12 mouse cellular contexts compared by ENCODE assay signal in the genomic region with DNA sequence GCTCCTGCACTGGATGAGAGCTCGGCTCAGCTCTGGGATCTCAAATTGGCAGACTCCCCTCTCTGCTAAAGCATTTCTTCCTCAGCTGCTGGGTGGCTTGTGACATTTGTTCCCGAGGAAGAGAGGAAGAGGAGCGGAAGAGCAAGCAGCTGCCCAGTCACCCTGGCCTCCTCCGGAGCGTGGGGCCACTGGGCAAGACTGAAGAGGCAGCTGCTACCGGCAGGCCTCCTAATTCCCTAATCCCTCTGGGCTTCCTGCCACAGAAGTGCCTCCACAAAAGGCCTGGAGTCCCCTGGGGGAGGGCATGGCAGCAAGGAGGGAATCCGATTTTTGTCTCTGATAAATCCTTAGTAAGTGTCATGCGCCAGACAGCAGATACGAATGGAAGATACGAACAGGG.
A peak's percentile ranks its signal among the peaks of the same experiment; 100 is the strongest.
DNase-seq lines count a peak whose midpoint lies in the region; ATAC-seq and TF ChIP-seq lines count a peak whose summit lies in the region.
"Had no signal": no experiment of that assay in that cellular context is flagged by ENCODE, and none has a peak within 500 bp of the region (broad histone marks: within the 10 kb centered on the region; RNA-seq: fewer than 3 reads in every experiment).

No protein-coding gene starts in this region.

- no peak for TF ChIP-seq POLR2A in limb, embryonic 14.5 days (IDR thresholded peaks at IDR 0.05; ENCODE audit: borderline replicate concordance, extremely low read depth, insufficient read depth, insufficient read length)

- 53% methylated on average over 10 of the region's 10 CpGs for WGBS in forebrain, embryonic 12.5 days
- WGBS in limb, embryonic 14.5 days, result 69% methylated on average over 10 of the region's 10 CpGs
- 57% methylated on average over 10 of the region's 10 CpGs for WGBS in stomach, embryonic 14.5 days

- no peaks in the 10 kb centered on the region for H3K36me3 ChIP-seq in forebrain, embryonic 12.5 days (replicated peaks)
- H3K36me3 ChIP-seq in limb, embryonic 14.5 days (ENCODE audit: control insufficient read depth, insufficient read depth, low read length), result no peaks in the 10 kb centered on the region
- H3K36me3 ChIP-seq in stomach, embryonic 14.5 days (ENCODE audit: control insufficient read depth, insufficient read depth, low read length), result no peaks in the 10 kb centered on the region
- H3K36me3 ChIP-seq: G1E had no signal

- H3K9me3 ChIP-seq in forebrain, embryonic 12.5 days, result no peaks in the 10 kb centered on the region; the same call in 1 of the 2 replicates
- H3K9me3 ChIP-seq in limb, embryonic 14.5 days (ENCODE audit: control insufficient read depth, low read length), result no peaks in the 10 kb centered on the region
- H3K9me3 ChIP-seq in stomach, embryonic 14.5 days (ENCODE audit: control insufficient read depth, low read depth, low read length), result no peaks in the 10 kb centered on the region; the same call in 1 of the 2 replicates

- intact Hi-C loops in left cerebral cortex, postnatal 4 days (cut with DNase I), result no loop called here
- intact Hi-C loops in left cerebral cortex, postnatal 25 days (cut with DNase I), result no loop called here

- no peak overlapping the region for H3K4me3 ChIP-seq in forebrain, embryonic 12.5 days (replicated peaks)
- H3K4me3 ChIP-seq in limb, embryonic 14.5 days (replicated peaks; ENCODE audit: low read length), result no peak overlapping the region
- H3K4me3 ChIP-seq in stomach, embryonic 14.5 days (ENCODE audit: low read depth, low read length), result no peak overlapping the region

- H3K4me1 ChIP-seq in forebrain, embryonic 12.5 days, result peaks cover 22% of the 10 kb centered on the region
- no peaks in the 10 kb centered on the region for H3K4me1 ChIP-seq in limb, embryonic 14.5 days (ENCODE audit: control insufficient read depth, insufficient read depth, low read length)
- H3K4me1 ChIP-seq in stomach, embryonic 14.5 days (ENCODE audit: control insufficient read depth, insufficient read depth, low read length), result no peaks in the 10 kb centered on the region

- peak; percentile 49; the same call in 1 of the 2 replicates for ATAC-seq in forebrain, embryonic 12.5 days (ENCODE audit: low FRiP score)
- peak; percentile 51 for ATAC-seq in limb, embryonic 14.5 days (ENCODE audit: low FRiP score, low read depth)
- no peak for ATAC-seq in stomach, embryonic 14.5 days (ENCODE audit: insufficient number of reproducible peaks, insufficient read depth, low FRiP score, low read depth)

- DNase-seq in left cerebral cortex, postnatal 4 days, result peak; percentile 91
- no peak for DNase-seq in left cerebral cortex, postnatal 25 days (ENCODE audit: low spot score in 2 of 2)
- DNase-seq in limb, embryonic 14.5 days (ENCODE audit: low spot score), result peak; percentile 57
- no peak for DNase-seq in urinary bladder, adult 18-20 months (ENCODE audit: low spot score in 2 of 2)
- DNase-seq in thymus, postnatal 36 days, result no peak
- DNase-seq in frontal cortex, postnatal 36 days (ENCODE audit: low spot score in 2 of 2), result no peak
- DNase-seq: kidney, postnatal 36 days; lung, adult 2 months; thymus, adult 18-20 months had no signal

- no peak overlapping the region for H3K9ac ChIP-seq in forebrain, embryonic 12.5 days
- no peak overlapping the region for H3K9ac ChIP-seq in limb, embryonic 14.5 days (ENCODE audit: low read depth, low read length, severe bottlenecking)
- H3K9ac ChIP-seq in stomach, embryonic 14.5 days (replicated peaks; ENCODE audit: low read depth, low read length), result no peak overlapping the region

- no peak overlapping the region for H3K4me2 ChIP-seq in forebrain, embryonic 12.5 days
- no peak overlapping the region for H3K4me2 ChIP-seq in limb, embryonic 14.5 days (replicated peaks; ENCODE audit: low read depth, low read length, severe bottlenecking)
- H3K4me2 ChIP-seq in stomach, embryonic 14.5 days (replicated peaks; ENCODE audit: low read depth, low read length), result no peak overlapping the region

- no peaks in the 10 kb centered on the region for H3K27me3 ChIP-seq in forebrain, embryonic 12.5 days
- no peaks in the 10 kb centered on the region for H3K27me3 ChIP-seq in limb, embryonic 14.5 days (ENCODE audit: control insufficient read depth, insufficient read depth, low read length)
- H3K27me3 ChIP-seq in stomach, embryonic 14.5 days (ENCODE audit: control insufficient read depth, insufficient read depth, low read length), result no peaks in the 10 kb centered on the region

- H3K27ac ChIP-seq in forebrain, embryonic 12.5 days, result peak overlapping the region; percentile 72
- 0 out of 2 replicates have a peak overlapping the region, but pooled peaks have one; percentile 34 for H3K27ac ChIP-seq in limb, embryonic 14.5 days (replicated peaks; ENCODE audit: low read depth, low read length)
- peak overlapping the region; percentile 44; the same call in 1 of the 2 replicates for H3K27ac ChIP-seq in stomach, embryonic 14.5 days (ENCODE audit: low read length)

Comparison
In these comparisons a context has a peak if more than half of its experiments do, and no peak if none do; other contexts are left out.
1. DNase-seq: peak in left cerebral cortex, postnatal 4 days (single experiment) and limb, embryonic 14.5 days (single experiment); none in left cerebral cortex, postnatal 25 days (0 of 2), urinary bladder, adult 18-20 months (0 of 2), thymus, postnatal 36 days (0 of 2) and frontal cortex, postnatal 36 days (0 of 2).
2. Peak in every context shown above with its lines, with median percentiles within 50 percentile points of each other: H3K27ac ChIP-seq.